Mouse (Mus musculus) thymus, adult 2 months (tissue): Measurements from ENCODE around the gene Gast. TPM values are rescaled to one million over a fixed set of nuclear protein-coding genes. Genes with fewer than 3 reads are reported as not detected.

ENCODE experiments used
- DNase-seq: peaks from one replicate; pipeline ENCODE4 v3.0.0; 2021
- H3K27ac ChIP-seq: fragments of 200-500 bp; 2 replicates; pipeline ENCODE4 v1.5.1; 2012; ENCODE audit warnings: low read length, control low read depth; ENCODE audit not compliant: control insufficient read depth, insufficient read depth
- H3K27me3 ChIP-seq: fragments of 200-500 bp; 2 replicates; pipeline ENCODE4 v1.6.1; 2012; ENCODE audit warnings: mild to moderate bottlenecking, low read length, moderate library complexity, mixed read lengths; ENCODE audit not compliant: control insufficient read depth, insufficient read depth
- H3K36me3 ChIP-seq: fragments of 200-500 bp; 2 replicates; pipeline ENCODE4 v1.6.1; 2012; ENCODE audit warnings: mild to moderate bottlenecking, low read length, moderate library complexity; ENCODE audit not compliant: control insufficient read depth, insufficient read depth
- H3K4me1 ChIP-seq: fragments of 200-500 bp; replicated peaks from 2 replicates; pipeline ENCODE4 v1.6.1; 2012; ENCODE audit warnings: low read length; ENCODE audit not compliant: control insufficient read depth, insufficient read depth
- H3K4me3 ChIP-seq: fragments of 200-500 bp; 2 replicates; pipeline ENCODE4 v1.5.1; 2012; ENCODE audit warnings: mild to moderate bottlenecking, low read length, control low read depth, moderate library complexity; ENCODE audit not compliant: control insufficient read depth, insufficient read depth
- CTCF ChIP-seq: fragments of 200-500 bp; IDR thresholded peaks from 2 replicates; pipeline ENCODE4 v1.5.1; 2012; ENCODE audit warnings: mild to moderate bottlenecking, control low read depth, low read length, moderate library complexity, borderline replicate concordance; ENCODE audit not compliant: control insufficient read depth, poor library complexity, insufficient read depth; ENCODE audit errors: extremely low read depth
- POLR2A ChIP-seq: fragments of 200-500 bp; IDR thresholded peaks from 2 replicates; pipeline ENCODE4 v1.6.1; 2012; ENCODE audit warnings: mild to moderate bottlenecking, low read length, control low read depth, moderate library complexity; ENCODE audit not compliant: control insufficient read depth, poor library complexity, insufficient read depth; ENCODE audit errors: extremely low read depth
- WGBS: fragments of 180-500 bp; shearing (Covaris S2); methylation state at CpG from one replicate; pipeline ENCODE4 v1.1.7; 2018; 5-methylcytosine and 5-hydroxymethylcytosine counted together
- polyA plus RNA-seq: library from polyadenylated mRNA; depleted of rRNA; stranded (reverse); fragments of >200 nt; gene quantifications from 2 replicates; pipeline ENCODE4 v1.2.3, GENCODE M21; 2012

The Gast gene
- polyA plus RNA-seq, 1 experiment, result 2.4 TPM

DNA sequence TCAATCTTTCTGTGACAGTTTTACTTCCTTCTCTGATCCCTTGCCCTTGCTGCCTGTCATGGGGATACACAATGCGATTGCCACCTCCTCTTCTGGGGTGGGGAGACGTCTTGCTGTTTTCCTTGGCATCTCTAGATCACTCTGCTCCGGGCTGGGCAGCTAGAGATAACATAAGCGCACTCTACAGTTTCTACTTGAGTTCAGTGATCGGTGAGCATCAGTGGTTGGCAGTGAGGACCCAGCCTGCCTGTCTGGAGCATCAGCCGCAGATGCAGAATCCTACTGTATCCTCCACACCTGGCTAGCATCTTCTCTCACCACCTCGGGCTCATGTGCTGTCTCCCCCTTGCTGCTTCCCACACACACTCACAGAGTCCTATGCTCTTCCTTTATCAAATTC, 34.9 kb downstream of the Gast start:
- WGBS, result 91% methylated on average over 7 of the region's 7 CpGs

DNA sequence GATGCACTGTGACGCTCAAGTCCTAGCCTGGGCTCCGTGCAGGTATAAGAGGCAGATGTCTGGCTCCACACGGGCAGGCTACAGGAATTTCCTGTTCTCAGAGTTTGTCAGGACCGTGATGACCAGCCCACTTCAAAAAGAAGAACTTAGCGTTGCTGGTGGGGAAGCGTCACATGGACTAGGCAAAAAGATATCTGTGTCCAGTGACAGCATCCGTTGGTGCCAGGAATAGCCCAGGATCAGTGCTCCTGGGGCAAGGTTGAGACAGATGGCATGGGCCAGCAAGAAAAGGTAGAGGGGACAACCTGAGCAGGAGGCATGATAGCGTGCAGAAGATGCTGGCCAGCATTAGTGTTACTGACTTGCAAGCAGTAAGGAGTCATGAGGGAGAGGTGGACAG, 35.6 kb downstream of the Gast start:
- H3K4me3 ChIP-seq, result no peak overlapping the region
- H3K36me3 ChIP-seq, result peaks cover 6% of the 10 kb centered on the region; the same call in 1 of the 2 replicates
- no peaks in the 10 kb centered on the region for H3K27me3 ChIP-seq
- DNase-seq, result no peak
- no peak overlapping the region for H3K27ac ChIP-seq
- TF ChIP-seq CTCF (no peak), POLR2A (no peak)
- WGBS, result 78% methylated on average over 8 of the region's 8 CpGs
- H3K4me1 ChIP-seq, result peaks cover 10% of the 10 kb centered on the region

More for the DNA sequence above, 34.9 kb downstream of the Gast start:
- H3K27ac ChIP-seq, result no peak overlapping the region
- H3K4me3 ChIP-seq, result no peak overlapping the region
- TF ChIP-seq POLR2A, result no peak
- TF ChIP-seq CTCF, result no peak
- H3K27me3 ChIP-seq, result no peaks in the 10 kb centered on the region
- H3K36me3 ChIP-seq, result peaks cover 6% of the 10 kb centered on the region; the same call in 1 of the 2 replicates
- DNase-seq, result no peak
- peaks cover 10% of the 10 kb centered on the region for H3K4me1 ChIP-seq

DNA sequence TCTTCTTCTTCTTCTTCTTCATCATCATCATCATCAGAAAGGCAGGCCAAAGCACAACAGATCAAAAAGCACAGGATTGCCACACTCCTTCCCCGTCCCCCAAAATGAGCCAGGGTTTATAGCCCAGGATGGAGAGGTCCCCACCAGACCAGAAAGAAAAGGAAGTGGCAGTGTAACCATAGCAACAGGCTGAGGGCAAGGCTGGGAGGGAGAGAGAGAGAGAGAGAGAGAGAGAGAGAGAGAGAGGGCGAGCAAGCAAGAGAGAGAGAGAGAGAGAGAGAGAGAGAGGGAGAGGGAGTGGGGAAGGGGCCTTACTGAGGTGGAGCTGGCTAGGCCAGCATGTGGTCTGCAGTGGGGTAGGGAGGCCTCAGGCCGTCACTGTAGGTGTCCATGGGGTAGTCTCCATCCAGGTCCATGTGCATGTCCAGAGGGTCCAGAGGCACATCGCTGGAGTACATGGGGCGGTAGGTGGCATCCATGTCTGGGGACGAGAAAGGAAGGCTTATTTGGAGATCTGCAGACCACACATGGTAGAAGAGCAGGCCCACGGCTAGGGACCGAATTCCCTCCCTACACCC, 37.9 kb downstream of the Gast start:
- peaks cover 14% of the 10 kb centered on the region; the same call in 1 of the 2 replicates for H3K36me3 ChIP-seq
- 79% methylated on average over 8 of the region's 8 CpGs for WGBS

DNA sequence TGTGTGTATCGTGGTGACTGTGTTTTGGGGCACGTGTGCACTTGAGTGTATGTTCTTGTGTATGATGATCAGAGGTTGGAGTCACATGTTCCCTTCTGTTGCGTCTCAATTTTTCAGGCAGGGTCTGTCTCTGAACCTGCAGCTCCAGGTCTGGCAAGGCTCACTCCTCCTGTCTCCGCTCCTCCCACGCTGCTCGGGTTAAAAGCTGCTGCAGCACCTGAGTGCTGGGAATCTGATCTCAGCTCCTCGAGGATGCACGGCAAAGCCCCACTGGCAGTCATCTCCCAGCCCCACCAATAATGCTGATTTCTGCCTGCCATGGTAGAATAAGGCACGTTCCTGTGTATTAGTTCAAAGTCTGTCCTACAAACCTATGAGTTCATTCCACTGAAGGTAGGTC, 40.9 kb downstream of the Gast start:
- peaks cover 20% of the 10 kb centered on the region for H3K36me3 ChIP-seq
- 96% methylated on average over 9 of the region's 9 CpGs for WGBS
- peaks cover 6% of the 10 kb centered on the region; the same call in 1 of the 2 replicates for H3K4me1 ChIP-seq
- TF ChIP-seq CTCF, result no peak
- no peak for TF ChIP-seq POLR2A
- H3K27me3 ChIP-seq, result no peaks in the 10 kb centered on the region
- H3K4me3 ChIP-seq, result no peak overlapping the region
- no peak for DNase-seq
- H3K27ac ChIP-seq, result no peak overlapping the region

More for the DNA sequence above, 37.9 kb downstream of the Gast start:
- no peak overlapping the region for H3K27ac ChIP-seq
- H3K27me3 ChIP-seq, result no peaks in the 10 kb centered on the region
- DNase-seq, result no peak
- TF ChIP-seq CTCF (no peak), POLR2A (no peak)
- H3K4me3 ChIP-seq, result no peak overlapping the region
- peaks cover 10% of the 10 kb centered on the region for H3K4me1 ChIP-seq

DNA sequence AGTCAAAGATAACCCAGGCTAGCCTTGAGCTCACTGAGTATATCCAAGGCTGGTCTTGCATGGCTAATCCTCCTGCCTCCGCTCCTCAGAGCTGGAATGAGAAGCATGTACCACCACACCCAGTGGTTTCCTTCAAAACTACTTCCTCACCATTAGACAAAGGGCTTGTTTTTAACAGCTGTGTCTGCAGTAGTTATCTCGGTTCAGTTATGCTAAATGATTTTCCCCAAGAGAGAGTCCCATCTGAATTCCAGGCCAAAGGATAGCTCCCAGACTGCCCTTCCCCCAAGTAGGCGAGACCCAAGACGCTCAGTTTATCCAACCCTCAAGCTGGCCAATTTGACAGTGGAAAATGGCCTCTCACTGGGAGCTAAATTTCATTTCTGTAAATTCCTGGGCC, 41.8 kb downstream of the Gast start:
- WGBS, result 91% methylated on average over 4 of the region's 4 CpGs

DNA sequence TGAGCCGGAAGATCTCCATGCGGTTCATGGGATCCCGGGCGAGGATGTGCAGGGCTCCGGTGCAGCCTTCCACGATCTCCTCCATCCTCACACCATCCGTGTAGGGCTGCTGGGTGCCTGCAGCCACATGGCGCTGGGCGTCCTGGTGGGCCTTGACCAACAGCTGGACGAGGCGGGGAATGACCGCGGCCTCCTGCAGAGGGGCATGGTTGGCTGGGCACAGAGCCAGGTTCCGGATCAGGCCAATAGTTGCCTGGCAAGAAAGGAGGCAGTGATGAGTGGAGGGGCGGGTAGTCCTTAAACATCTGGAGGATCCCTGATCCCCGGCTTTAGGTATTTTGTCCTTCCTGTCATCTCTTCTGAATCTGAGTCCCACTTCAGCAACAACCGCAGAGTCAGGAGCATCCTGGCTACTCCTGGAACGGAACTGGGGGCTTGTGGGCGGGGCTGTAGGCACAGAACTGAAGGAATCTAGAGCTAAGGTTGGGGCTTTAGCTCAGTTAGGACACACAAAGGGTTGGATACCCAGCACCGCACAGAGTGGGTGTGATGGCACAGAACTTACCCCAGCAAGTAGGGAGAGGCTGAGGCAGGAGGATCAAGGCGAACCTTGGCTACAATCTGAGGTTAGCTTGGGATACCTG, 42.7 kb downstream of the Gast start:
- no peak overlapping the region for H3K27ac ChIP-seq
- H3K4me3 ChIP-seq, result no peak overlapping the region
- DNase-seq, result no peak
- no peaks in the 10 kb centered on the region for H3K27me3 ChIP-seq
- H3K36me3 ChIP-seq, result peaks cover 26% of the 10 kb centered on the region
- no peak for TF ChIP-seq CTCF
- no peak for TF ChIP-seq POLR2A
- 98% methylated on average over 21 of the region's 21 CpGs for WGBS
- H3K4me1 ChIP-seq, result peaks cover 5% of the 10 kb centered on the region; the same call in 1 of the 2 replicates

More for the DNA sequence above, 41.8 kb downstream of the Gast start:
- Histone ChIP-seq H3K27me3 (no peaks in the 10 kb centered on the region), H3K4me1 (peaks cover 6% of the 10 kb centered on the region; the same call in 1 of the 2 replicates), H3K27ac (no peak overlapping the region), H3K36me3 (peaks cover 26% of the 10 kb centered on the region), H3K4me3 (no peak overlapping the region)
- no peak for DNase-seq
- no peak for TF ChIP-seq CTCF
- TF ChIP-seq POLR2A, result no peak

DNA sequence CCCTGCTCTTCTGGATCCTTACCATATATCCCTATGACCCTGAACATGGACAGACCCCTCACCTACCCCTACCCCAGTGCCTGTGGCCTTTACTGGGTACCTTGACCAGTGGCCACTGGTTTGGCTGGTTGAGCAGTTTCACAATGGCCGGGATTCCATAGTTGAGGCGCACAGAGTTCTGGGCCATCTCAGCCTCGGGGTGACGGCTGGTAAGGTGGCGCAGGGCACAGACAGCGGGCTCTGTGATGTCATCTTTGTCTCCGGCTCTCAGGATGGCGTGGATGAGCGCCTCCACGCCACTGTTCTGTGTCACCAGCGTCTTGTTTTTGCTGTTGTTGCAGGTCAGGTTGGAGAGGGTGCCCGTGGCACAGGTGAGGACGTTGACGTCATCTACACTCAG, 43.8 kb downstream of the Gast start:
- TF ChIP-seq POLR2A (no peak), CTCF (no peak)
- Histone ChIP-seq H3K36me3 (peaks cover 30% of the 10 kb centered on the region), H3K4me3 (no peak overlapping the region), H3K4me1 (no peaks in the 10 kb centered on the region), H3K27me3 (no peaks in the 10 kb centered on the region), H3K27ac (no peak overlapping the region)
- 98% methylated on average over 14 of the region's 14 CpGs for WGBS
- no peak for DNase-seq
